Mouse (Mus musculus): ENCODE measurements around the gene Ptpru. TPM values are rescaled to one million over a fixed set of nuclear protein-coding genes. Genes with fewer than 3 reads are reported as not detected.

The Ptpru gene
- polyA plus RNA-seq, 1 experiment from 2014 or later: 2.6 TPM

- Histone ChIP-seq H3K4me3 (ENCODE audit: low read depth, low read length) (peak overlapping the region; percentile 92), H3K9ac (replicated peaks) (peak overlapping the region; percentile 99), H3K36me3 (replicated peaks; ENCODE audit: insufficient read depth, low read length) (no peaks in the 10 kb centered on the region), H3K4me1 (ENCODE audit: insufficient read depth) (peaks cover 32% of the 10 kb centered on the region), H3K9me3 (ENCODE audit: low read length) (no peaks in the 10 kb centered on the region), H3K4me2 (ENCODE audit: low read depth, low read length) (peak overlapping the region; percentile 85), H3K27ac (ENCODE audit: low read depth) (0 out of 2 replicates have a peak overlapping the region, but pooled peaks have one; percentile 99), H3K27me3 (ENCODE audit: insufficient read depth, low read length) (no peaks in the 10 kb centered on the region)
- no peak for DNase-seq
- TF ChIP-seq EP300 (IDR thresholded peaks at IDR 0.05; ENCODE audit: low read depth): no peak
- TF ChIP-seq CTCF (IDR thresholded peaks at IDR 0.05; ENCODE audit: low read depth): no peak
- 29% methylated on average over 3 of the region's 3 CpGs for WGBS (ENCODE audit: insufficient replicate concordance)
- ATAC-seq: no peak
These were observed 37.2 kb upstream of the Ptpru start for GRCm38 (mm10) chr4:131875242-131875641.

- 2% methylated on average over 11 of the region's 11 CpGs for WGBS (ENCODE audit: insufficient replicate concordance)
- H3K4me1 ChIP-seq (ENCODE audit: insufficient read depth): peaks cover 26% of the 10 kb centered on the region
- no peaks in the 10 kb centered on the region for H3K9me3 ChIP-seq (ENCODE audit: low read length)
- H3K9ac ChIP-seq (replicated peaks): peak overlapping the region; percentile 99
- peak overlapping the region; percentile 92 for H3K4me3 ChIP-seq (ENCODE audit: low read depth, low read length)
- H3K4me2 ChIP-seq (ENCODE audit: low read depth, low read length): peak overlapping the region; percentile 85
- ATAC-seq: no peak
- no peaks in the 10 kb centered on the region for H3K36me3 ChIP-seq (replicated peaks; ENCODE audit: insufficient read depth, low read length)
- no peak for DNase-seq
- TF ChIP-seq EP300 (IDR thresholded peaks at IDR 0.05; ENCODE audit: low read depth) (no peak), CTCF (IDR thresholded peaks at IDR 0.05; ENCODE audit: low read depth) (no peak)
- H3K27ac ChIP-seq (ENCODE audit: low read depth): peak overlapping the region; percentile 99
- no peaks in the 10 kb centered on the region for H3K27me3 ChIP-seq (ENCODE audit: insufficient read depth, low read length)
These were observed 36.5 kb upstream of the Ptpru start for GRCm38 (mm10) chr4:131874567-131874966.

DNA sequence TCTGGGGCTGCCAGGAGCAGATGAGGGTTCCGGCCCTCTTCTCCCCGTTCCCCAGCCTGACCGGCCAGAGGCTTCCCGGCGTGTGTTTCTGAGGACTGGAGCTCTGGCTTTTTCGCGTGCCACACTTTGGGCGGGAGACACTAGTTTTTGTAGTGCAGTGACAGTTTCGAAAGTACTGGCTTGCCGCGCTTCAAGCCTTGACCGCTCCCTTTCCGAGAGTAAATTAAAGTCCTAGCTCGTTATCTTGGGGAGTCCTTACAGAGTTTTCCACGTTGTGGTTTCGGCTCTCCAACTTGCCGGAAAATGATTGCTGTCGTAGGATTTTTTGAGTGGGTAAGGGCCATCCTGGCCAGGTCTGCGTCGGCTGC is 36.1 kb upstream of the Ptpru start:
- no peaks in the 10 kb centered on the region for H3K36me3 ChIP-seq (replicated peaks; ENCODE audit: insufficient read depth, low read length)
- TF ChIP-seq CTCF (IDR thresholded peaks at IDR 0.05; ENCODE audit: low read depth) (no peak), EP300 (IDR thresholded peaks at IDR 0.05; ENCODE audit: low read depth) (peak; percentile 14; the same call in 1 of the 2 replicates)
- ATAC-seq: peak; percentile 14
- peak overlapping the region; percentile 99 for H3K9ac ChIP-seq (replicated peaks)
- H3K27me3 ChIP-seq (ENCODE audit: insufficient read depth, low read length): no peaks in the 10 kb centered on the region
- DNase-seq: no peak
- peak overlapping the region; percentile 99 for H3K27ac ChIP-seq (ENCODE audit: low read depth)
- whole genome bisulfite sequencing (ENCODE audit: insufficient replicate concordance): under 1% methylated on average over 20 of the region's 20 CpGs
- H3K4me2 ChIP-seq (ENCODE audit: low read depth, low read length): peak overlapping the region; percentile 85
- peaks cover 24% of the 10 kb centered on the region for H3K4me1 ChIP-seq (ENCODE audit: insufficient read depth)
- peak overlapping the region; percentile 92 for H3K4me3 ChIP-seq (ENCODE audit: low read depth, low read length)
- H3K9me3 ChIP-seq (ENCODE audit: low read length): no peaks in the 10 kb centered on the region

DNA sequence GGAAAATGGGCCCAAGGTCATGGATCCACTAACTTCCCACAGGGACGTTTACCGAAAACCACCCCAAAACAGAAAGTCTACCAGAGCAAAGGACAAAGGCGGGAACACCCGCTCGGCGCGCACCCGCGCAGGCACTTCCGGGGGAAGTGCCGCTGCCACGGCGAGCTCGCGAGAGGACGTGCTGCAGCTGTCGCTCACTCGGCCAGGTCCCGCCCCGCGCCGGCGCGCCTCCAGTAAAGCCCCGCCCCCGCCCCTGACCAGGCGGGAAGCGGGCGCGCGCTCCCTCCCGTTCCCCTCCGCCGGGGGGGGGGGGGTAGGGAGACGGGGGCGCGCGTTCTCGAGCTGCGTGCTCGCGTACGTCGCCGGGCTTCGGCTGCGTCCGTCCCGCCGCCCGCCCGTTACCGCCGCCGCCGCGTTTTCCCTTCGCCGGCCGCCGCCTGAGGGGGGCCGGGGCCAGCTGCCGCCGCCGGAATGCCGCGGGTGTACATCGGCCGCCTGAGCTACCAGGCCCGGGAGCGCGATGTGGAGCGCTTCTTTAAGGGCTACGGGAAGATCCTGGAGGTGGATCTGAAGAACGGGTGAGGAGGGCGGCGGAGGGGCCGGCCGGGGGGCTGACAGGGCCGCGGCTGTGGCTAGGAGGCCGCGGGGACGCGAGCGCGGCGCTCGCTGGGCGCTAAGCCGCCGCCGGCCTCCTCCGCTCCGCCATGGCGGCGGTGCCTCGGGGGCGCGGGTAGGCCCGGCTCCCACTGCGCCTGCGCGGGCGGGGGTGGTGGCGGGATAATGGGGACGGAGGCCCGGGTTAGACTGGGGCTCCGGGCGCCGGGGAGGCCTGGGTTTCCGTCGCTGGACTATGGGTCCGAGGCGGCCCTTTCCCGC is 35.4 kb upstream of the Ptpru start, which contains the start of gene Srsf4:
Gene Srsf4 (plus strand): TSS at position 325 of the 876 bp plus-strand sequence.
- Histone ChIP-seq H3K27ac (ENCODE audit: low read depth) (peak within 1 kb of the TSS; percentile 99), H3K36me3 (replicated peaks; ENCODE audit: insufficient read depth, low read length) (no peaks in the 10 kb centered on the region), H3K27me3 (ENCODE audit: insufficient read depth, low read length) (no peaks in the 10 kb centered on the region), H3K4me3 (ENCODE audit: low read depth, low read length) (peak within 1 kb of the TSS; percentile 92), H3K4me2 (ENCODE audit: low read depth, low read length) (peak within 1 kb of the TSS; percentile 85), H3K9me3 (ENCODE audit: low read length) (no peaks in the 10 kb centered on the region), H3K9ac (replicated peaks) (peak within 1 kb of the TSS; percentile 99), H3K4me1 (ENCODE audit: insufficient read depth) (peaks cover 26% of the 10 kb centered on the region)
- DNase-seq (peak; percentile 99), ATAC-seq (peak; percentile 95)
- WGBS (ENCODE audit: insufficient replicate concordance): under 1% methylated on average over 84 of the region's 116 CpGs
- TF ChIP-seq EP300 (IDR thresholded peaks at IDR 0.05; ENCODE audit: low read depth) (peak; percentile 40; the same call in 1 of the 2 replicates), CTCF (IDR thresholded peaks at IDR 0.05; ENCODE audit: low read depth) (no peak)

DNA sequence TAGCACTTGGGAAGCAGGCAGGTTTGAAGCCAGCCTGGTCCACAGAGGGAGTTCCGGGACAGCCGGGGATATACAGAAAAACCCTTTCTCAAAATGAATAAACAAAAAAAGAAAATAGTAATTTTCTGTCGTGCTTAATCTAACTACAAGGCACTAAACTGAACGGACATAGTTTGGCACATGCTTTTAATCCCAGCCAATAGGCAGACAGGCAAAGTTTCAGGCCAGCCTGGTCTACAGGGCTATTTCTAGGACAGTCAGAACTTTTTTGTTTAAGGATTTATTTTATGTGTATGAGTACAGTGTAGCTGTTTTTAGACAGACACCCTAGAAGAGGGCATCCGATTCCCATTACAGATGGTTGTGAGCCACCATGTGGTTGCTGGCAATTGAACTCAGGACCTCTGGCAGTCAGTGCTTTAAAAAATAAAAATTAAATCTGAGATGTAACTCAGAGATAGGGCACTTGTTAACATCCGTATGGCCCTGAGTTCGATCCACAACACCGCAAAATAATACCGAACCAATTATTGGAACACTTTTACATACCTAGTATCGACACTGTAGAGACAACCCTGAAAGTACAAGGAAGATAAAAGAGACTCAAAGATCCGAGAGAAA is 34.7 kb upstream of the Ptpru start:
- Histone ChIP-seq H3K4me3 (ENCODE audit: low read depth, low read length) (peak overlapping the region; percentile 92), H3K4me2 (ENCODE audit: low read depth, low read length) (peak overlapping the region; percentile 85), H3K4me1 (ENCODE audit: insufficient read depth) (peaks cover 26% of the 10 kb centered on the region), H3K27ac (ENCODE audit: low read depth) (peak overlapping the region; percentile 99), H3K27me3 (ENCODE audit: insufficient read depth, low read length) (no peaks in the 10 kb centered on the region), H3K9ac (replicated peaks) (peak overlapping the region; percentile 99), H3K36me3 (replicated peaks; ENCODE audit: insufficient read depth, low read length) (no peaks in the 10 kb centered on the region), H3K9me3 (ENCODE audit: low read length) (no peaks in the 10 kb centered on the region)
- ATAC-seq: peak; percentile 1
- DNase-seq: no peak
- WGBS (ENCODE audit: insufficient replicate concordance): 5% methylated on average over 11 of the region's 11 CpGs
- TF ChIP-seq EP300 (IDR thresholded peaks at IDR 0.05; ENCODE audit: low read depth): no peak
- no peak for TF ChIP-seq CTCF (IDR thresholded peaks at IDR 0.05; ENCODE audit: low read depth)

- 37% methylated on average over 4 of the region's 4 CpGs for WGBS (ENCODE audit: insufficient replicate concordance)
- H3K27me3 ChIP-seq (ENCODE audit: insufficient read depth, low read length): no peaks in the 10 kb centered on the region
- no peak for TF ChIP-seq EP300 (IDR thresholded peaks at IDR 0.05; ENCODE audit: low read depth)
- TF ChIP-seq CTCF (IDR thresholded peaks at IDR 0.05; ENCODE audit: low read depth): no peak
- H3K4me2 ChIP-seq (ENCODE audit: low read depth, low read length): peak overlapping the region; percentile 48
- no peak overlapping the region for H3K9ac ChIP-seq (replicated peaks)
- no peak for DNase-seq
- H3K4me3 ChIP-seq (ENCODE audit: low read depth, low read length): 0 out of 2 replicates have a peak overlapping the region, but pooled peaks have one; percentile 9
- no peaks in the 10 kb centered on the region for H3K4me1 ChIP-seq (ENCODE audit: insufficient read depth)
- ATAC-seq: peak; percentile 29; the same call in 1 of the 2 replicates
- H3K27ac ChIP-seq (ENCODE audit: low read depth): peak overlapping the region; percentile 76
- H3K36me3 ChIP-seq (replicated peaks; ENCODE audit: insufficient read depth, low read length): peaks cover 32% of the 10 kb centered on the region
- H3K9me3 ChIP-seq (ENCODE audit: low read length): no peaks in the 10 kb centered on the region
These were observed 23.3 kb upstream of the Ptpru start for GRCm38 (mm10) chr4:131861341-131861739.
